Mouse (Mus musculus) erythroblast, embryonic 14.5 days (primary cell): ENCODE results near the gene Riok1. TPM values are rescaled to one million over a fixed set of nuclear protein-coding genes. Genes with fewer than 3 reads are reported as not detected.

Source experiments
- H3K27me3 ChIP-seq: 2 replicates; pipeline ENCODE4 v1.6.1; 2012; ENCODE audit warnings: inconsistent platforms; ENCODE audit not compliant: control insufficient read depth
- H3K36me3 ChIP-seq: 2 replicates; pipeline ENCODE4 v1.6.1; 2012; ENCODE audit warnings: mild to moderate bottlenecking, inconsistent platforms; ENCODE audit not compliant: control insufficient read depth
- H3K4me1 ChIP-seq: 2 replicates; pipeline ENCODE4 v1.6.1; 2012; ENCODE audit warnings: inconsistent platforms; ENCODE audit not compliant: control insufficient read depth
- H3K4me3 ChIP-seq: replicated peaks from 2 replicates; pipeline ENCODE3; 2012; ENCODE audit warnings: moderate library complexity, mild to moderate bottlenecking, inconsistent platforms
- H3K9me3 ChIP-seq: 2 replicates; pipeline ENCODE4 v1.6.1; 2012; ENCODE audit warnings: low read length, inconsistent platforms, mixed read lengths; ENCODE audit not compliant: control insufficient read depth
- GATA1 ChIP-seq: IDR thresholded peaks from 2 replicates; pipeline ENCODE4 v1.6.1; 2012; ENCODE audit warnings: low read length, inconsistent platforms, mixed read lengths
- TAL1 ChIP-seq: IDR thresholded peaks from 3 replicates; pipeline ENCODE4 v1.6.1; 2012; ENCODE audit warnings: low read length, inconsistent platforms, mixed read lengths
- polyA plus RNA-seq: library from polyadenylated mRNA; stranded (reverse); fragments of >175 nt; gene quantifications from 2 replicates; pipeline ENCODE4 v1.2.3, GENCODE M21; 2012

Riok1 gene
- polyA plus RNA-seq, 1 experiment = 1.2 TPM

DNA sequence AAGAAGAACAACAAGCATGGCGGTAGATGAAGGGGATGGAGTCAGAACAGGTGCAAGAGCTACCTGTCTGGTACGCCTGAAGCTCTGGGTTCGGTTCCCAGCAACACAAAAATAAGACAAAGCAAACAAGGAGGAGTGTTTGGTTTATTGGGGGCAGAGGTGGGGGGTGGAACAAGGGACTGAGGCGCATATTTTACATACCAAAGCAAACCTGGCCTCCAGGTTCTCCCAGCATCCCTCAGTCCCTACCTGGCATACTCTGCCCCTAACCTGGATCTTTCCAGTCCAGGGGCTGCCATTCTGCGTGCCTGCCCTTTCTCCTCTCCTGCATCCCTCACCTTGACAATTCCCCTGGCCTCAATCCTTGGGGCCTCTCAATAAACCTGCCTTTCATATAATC lies 42.6 kb downstream of the Riok1 start:
- TF ChIP-seq GATA1 (no peak), TAL1 (no peak)
- Histone ChIP-seq H3K4me1 (peaks cover 2% of the 10 kb centered on the region), H3K27me3 (peaks cover 11% of the 10 kb centered on the region), H3K4me3 (no peak overlapping the region), H3K36me3 (no peaks in the 10 kb centered on the region), H3K9me3 (no peaks in the 10 kb centered on the region)

GRCm38 (mm10) chr13:38080014-38080413 lies 43.2 kb downstream of the Riok1 start:
- Histone ChIP-seq H3K36me3 (no peaks in the 10 kb centered on the region), H3K27me3 (peaks cover 10% of the 10 kb centered on the region), H3K9me3 (no peaks in the 10 kb centered on the region), H3K4me3 (no peak overlapping the region), H3K4me1 (no peaks in the 10 kb centered on the region)
- no peak for TF ChIP-seq GATA1
- no peak for TF ChIP-seq TAL1

DNA sequence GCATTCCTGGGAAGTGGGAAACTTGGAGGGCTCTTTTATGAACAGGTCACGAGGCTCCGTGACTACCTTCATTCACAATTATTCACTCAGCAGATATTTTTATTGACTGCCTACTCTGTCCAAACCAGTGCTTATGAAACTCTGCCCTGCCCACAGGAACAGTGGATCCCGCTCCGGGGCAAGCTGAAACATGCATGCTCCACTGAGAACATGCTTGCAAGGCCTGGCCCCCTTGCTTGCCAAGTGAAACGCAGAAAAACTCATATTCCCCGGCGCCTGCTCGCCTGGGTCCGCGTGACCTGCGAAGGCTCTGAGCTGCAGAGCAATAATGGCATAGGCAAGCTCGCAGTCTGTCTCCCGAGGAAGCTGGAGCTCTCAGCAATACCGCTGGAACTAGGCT lies 43.9 kb downstream of the Riok1 start:
- Histone ChIP-seq H3K4me1 (no peaks in the 10 kb centered on the region), H3K27me3 (peaks cover 10% of the 10 kb centered on the region), H3K36me3 (no peaks in the 10 kb centered on the region), H3K9me3 (no peaks in the 10 kb centered on the region), H3K4me3 (no peak overlapping the region)
- TF ChIP-seq TAL1 = no peak
- TF ChIP-seq GATA1 = no peak

- H3K9me3 ChIP-seq = no peaks in the 10 kb centered on the region
- peaks cover 10% of the 10 kb centered on the region for H3K27me3 ChIP-seq
- no peaks in the 10 kb centered on the region for H3K36me3 ChIP-seq
- no peak overlapping the region for H3K4me3 ChIP-seq
- no peak for TF ChIP-seq GATA1
- TF ChIP-seq TAL1 = no peak
- no peaks in the 10 kb centered on the region for H3K4me1 ChIP-seq
Observed at GRCm38 (mm10) chr13:38081161-38081560, 44.4 kb downstream of the Riok1 start.

DNA sequence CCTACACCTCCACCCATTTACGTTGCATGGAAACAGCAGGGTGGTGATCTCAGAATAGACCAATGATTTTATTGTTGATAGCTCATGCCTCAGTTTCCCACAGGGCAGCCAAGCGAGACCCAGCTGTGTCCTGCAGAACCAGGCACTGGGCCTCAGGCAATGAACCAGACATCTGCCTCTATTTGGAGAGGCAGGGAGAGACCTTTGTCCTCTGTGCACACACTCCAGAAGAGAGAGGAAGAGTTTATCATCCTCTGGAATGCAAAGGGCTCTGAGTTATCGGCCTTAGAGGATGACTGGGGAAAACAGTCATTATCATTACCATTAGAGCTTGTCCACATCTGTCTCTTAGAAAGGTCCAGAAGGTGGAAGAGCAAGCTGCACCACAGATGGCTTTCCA lies 49.9 kb downstream of the Riok1 start:
- no peak overlapping the region for H3K4me3 ChIP-seq
- no peaks in the 10 kb centered on the region for H3K4me1 ChIP-seq
- no peaks in the 10 kb centered on the region for H3K36me3 ChIP-seq
- no peaks in the 10 kb centered on the region for H3K9me3 ChIP-seq
- TF ChIP-seq TAL1 = no peak
- no peak for TF ChIP-seq GATA1
- no peaks in the 10 kb centered on the region for H3K27me3 ChIP-seq

- Histone ChIP-seq H3K4me3 (no peak overlapping the region), H3K4me1 (no peaks in the 10 kb centered on the region), H3K9me3 (no peaks in the 10 kb centered on the region), H3K27me3 (no peaks in the 10 kb centered on the region), H3K36me3 (no peaks in the 10 kb centered on the region)
- TF ChIP-seq TAL1 (no peak), GATA1 (no peak)
Observed at GRCm38 (mm10) chr13:38088008-38088407, 51.2 kb downstream of the Riok1 start.

GRCm38 (mm10) chr13:38089449-38089848 lies 52.7 kb downstream of the Riok1 start:
- Histone ChIP-seq H3K27me3 (no peaks in the 10 kb centered on the region), H3K9me3 (no peaks in the 10 kb centered on the region)

GRCm38 (mm10) chr13:38089871-38090270 lies 53.1 kb downstream of the Riok1 start:
- no peaks in the 10 kb centered on the region for H3K36me3 ChIP-seq
- no peaks in the 10 kb centered on the region for H3K4me1 ChIP-seq
- no peaks in the 10 kb centered on the region for H3K9me3 ChIP-seq
- H3K4me3 ChIP-seq = no peak overlapping the region
- no peak for TF ChIP-seq GATA1
- TF ChIP-seq TAL1 = no peak
- no peaks in the 10 kb centered on the region for H3K27me3 ChIP-seq

More at GRCm38 (mm10) chr13:38089449-38089848, 52.7 kb downstream of the Riok1 start:
- Histone ChIP-seq H3K36me3 (no peaks in the 10 kb centered on the region), H3K4me1 (no peaks in the 10 kb centered on the region), H3K4me3 (no peak overlapping the region)
- TF ChIP-seq GATA1 (no peak), TAL1 (no peak)

DNA sequence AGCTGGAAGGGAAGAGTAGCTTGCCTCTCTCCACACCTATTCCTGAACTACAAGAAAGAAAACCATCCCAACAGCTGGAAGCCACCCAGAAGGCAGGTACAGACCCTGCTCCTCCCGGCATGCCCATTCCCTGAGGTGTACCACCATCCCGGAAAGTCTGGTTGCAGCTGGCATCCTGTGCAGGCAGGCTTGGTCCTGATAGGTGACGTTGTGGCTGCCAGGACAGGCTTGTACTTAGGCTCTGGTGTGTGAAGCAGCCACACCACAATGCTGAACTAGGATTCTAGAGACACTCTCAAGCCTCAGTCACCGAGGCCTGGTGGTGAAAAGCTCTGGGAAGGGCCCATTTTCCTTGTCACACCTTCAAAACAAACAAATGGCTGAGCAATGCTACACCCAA lies 59.4 kb downstream of the Riok1 start:
- Histone ChIP-seq H3K4me1 (no peaks in the 10 kb centered on the region), H3K9me3 (no peaks in the 10 kb centered on the region), H3K36me3 (no peaks in the 10 kb centered on the region), H3K4me3 (no peak overlapping the region), H3K27me3 (no peaks in the 10 kb centered on the region)
- TF ChIP-seq GATA1 (no peak), TAL1 (no peak)

DNA sequence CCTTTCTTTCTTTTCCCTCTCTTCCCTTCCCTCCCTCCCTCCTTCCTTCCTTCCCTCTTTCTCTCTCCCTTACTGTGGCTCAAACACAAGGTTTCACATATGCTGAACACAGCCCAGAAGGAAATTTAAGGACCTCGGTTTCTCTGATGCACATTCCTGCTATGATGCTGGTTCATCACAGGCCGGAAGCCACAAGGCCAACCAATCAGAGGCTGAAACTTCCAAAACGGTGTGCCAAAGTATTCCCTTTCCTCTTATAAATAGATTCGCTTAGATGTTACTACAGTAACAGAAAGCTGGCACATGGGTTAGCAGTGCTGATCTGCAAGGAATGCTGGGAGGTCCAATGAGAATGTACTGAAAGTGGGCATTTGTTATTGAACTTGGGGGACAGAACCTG lies 66.6 kb downstream of the Riok1 start:
- H3K4me3 ChIP-seq = no peak overlapping the region
- H3K27me3 ChIP-seq = no peaks in the 10 kb centered on the region
- TF ChIP-seq GATA1 = no peak
- TF ChIP-seq TAL1 = no peak
- no peaks in the 10 kb centered on the region for H3K36me3 ChIP-seq
- H3K9me3 ChIP-seq = no peaks in the 10 kb centered on the region
- H3K4me1 ChIP-seq = no peaks in the 10 kb centered on the region
